Mouse (Mus musculus) stomach, postnatal 0 days (tissue): Measurements from ENCODE around the gene 9130023H24Rik.

Experiments
- CTCF ChIP-seq: IDR thresholded peaks from 2 replicates; pipeline ENCODE4 v1.5.1; 2016; ENCODE audit warnings: antibody characterized with exemption, low read depth, mild to moderate bottlenecking, moderate library complexity
- EP300 ChIP-seq: optimal IDR thresholded peaks from 2 replicates; pipeline ENCODE3; 2016; ENCODE audit warnings: antibody characterized with exemption

GRCm38 (mm10) chr7:128285060-128285459 is 47.2 kb upstream of the 9130023H24Rik start:
- no peak for TF ChIP-seq CTCF
- no peak for TF ChIP-seq EP300
